Mouse (Mus musculus) liver, embryonic 14.5 days (tissue): ENCODE results near the gene Olfr418. TPM values are rescaled to one million over a fixed set of nuclear protein-coding genes. Genes with fewer than 3 reads are reported as not detected.

Experiments used
- ATAC-seq: fragments of 200-750 bp; cut with Nextera tagmentation; 2 replicates; pipeline ENCODE4 v1.8.0; 2017; ENCODE audit warnings: moderate number of reproducible peaks, mild to moderate bottlenecking, moderate library complexity; ENCODE audit not compliant: insufficient read depth
- DNase-seq, 3 experiments: peaks; one replicate each; pipeline ENCODE4 v3.0.0-alpha.2; 2012 to 2013; ENCODE audit warnings: low read depth in 3 of 3, low spot score in 3 of 3
- H3K27ac ChIP-seq: fragments of 300-500 bp; sonication (generic); 2 replicates; pipeline ENCODE4 v1.5.1; 2014; ENCODE audit warnings: moderate library complexity, mild to moderate bottlenecking, control low read depth, inconsistent platforms
- H3K27me3 ChIP-seq: fragments of 300-500 bp; sonication (generic); 2 replicates; pipeline ENCODE4 v1.6.1; 2014; ENCODE audit warnings: mild to moderate bottlenecking, low read length, moderate library complexity; ENCODE audit not compliant: control insufficient read depth, insufficient read depth
- H3K36me3 ChIP-seq: fragments of 300-500 bp; sonication (generic); replicated peaks from 2 replicates; pipeline ENCODE4 v1.6.1; 2014; ENCODE audit warnings: low read depth; ENCODE audit not compliant: control insufficient read depth, insufficient read depth
- H3K4me1 ChIP-seq, 2 experiments: fragments of 200-500 bp in 1 of 2; fragments of 300-500 bp in 1 of 2; sonication (generic) in 1 of 2; replicated peaks; 2 replicates each; pipeline ENCODE4 v1.6.1; 2012 to 2014; ENCODE audit warnings: antibody characterized with exemption in 1 of 2, inconsistent platforms in 1 of 2, low read length in 1 of 2; ENCODE audit not compliant: control insufficient read depth in 2 of 2, insufficient read depth in 2 of 2
- H3K4me2 ChIP-seq: fragments of 300-500 bp; sonication (generic); 2 replicates; pipeline ENCODE4 v1.6.1; 2014; ENCODE audit warnings: low read depth, mild to moderate bottlenecking, control low read depth, moderate library complexity
- H3K4me3 ChIP-seq, 2 experiments: fragments of 200-500 bp in 1 of 2; fragments of 300-500 bp in 1 of 2; sonication (generic) in 1 of 2; 2 replicates each; pipeline ENCODE4 v1.5.1; 2012 to 2014; ENCODE audit warnings: low read depth in 2 of 2, low read length in 2 of 2, mild to moderate bottlenecking in 2 of 2, control low read depth in 1 of 2, inconsistent platforms in 1 of 2, moderate library complexity in 1 of 2; ENCODE audit not compliant: insufficient read depth in 1 of 2
- H3K9ac ChIP-seq: fragments of 300-500 bp; sonication (generic); replicated peaks from 2 replicates; pipeline ENCODE4 v1.6.1; 2014; ENCODE audit warnings: mild to moderate bottlenecking, control low read depth, moderate library complexity
- H3K9me3 ChIP-seq: fragments of 300-500 bp; sonication (generic); 2 replicates; pipeline ENCODE4 v1.6.1; 2016; ENCODE audit warnings: low read length, mixed read lengths; ENCODE audit not compliant: control insufficient read depth
- CTCF ChIP-seq: IDR thresholded peaks from 2 replicates; pipeline ENCODE4 v1.5.1; 2016; ENCODE audit warnings: antibody characterized with exemption, low read depth, control low read depth
- EP300 ChIP-seq: IDR thresholded peaks from 2 replicates; pipeline ENCODE4 v1.6.1; 2016; ENCODE audit warnings: antibody characterized with exemption, low read depth
- WGBS: fragments of 180-500 bp; shearing (Covaris S2); extraction: QIAGEN DNeasy Blood & Tissue Kit; methylation state at CpG from one replicate; pipeline ENCODE4 v1.1.7; 2014; ENCODE audit not compliant: insufficient replicate concordance; 5-methylcytosine and 5-hydroxymethylcytosine counted together
- polyA plus RNA-seq, 2 experiments: library from polyadenylated mRNA; depleted of rRNA in 1 of 2; stranded (reverse) in 1 of 2; unstranded in 1 of 2; fragments of >200 nt; fragmentation: Nextera tagmentation in 1 of 2; extraction: Ambion mirVana in 1 of 2; gene quantifications; 2 replicates each; pipeline versions ENCODE4 v1.2.1 to v1.2.3; 2012 to 2014

Olfr418 gene
- polyA plus RNA-seq, 2 experiments = not detected

DNA sequence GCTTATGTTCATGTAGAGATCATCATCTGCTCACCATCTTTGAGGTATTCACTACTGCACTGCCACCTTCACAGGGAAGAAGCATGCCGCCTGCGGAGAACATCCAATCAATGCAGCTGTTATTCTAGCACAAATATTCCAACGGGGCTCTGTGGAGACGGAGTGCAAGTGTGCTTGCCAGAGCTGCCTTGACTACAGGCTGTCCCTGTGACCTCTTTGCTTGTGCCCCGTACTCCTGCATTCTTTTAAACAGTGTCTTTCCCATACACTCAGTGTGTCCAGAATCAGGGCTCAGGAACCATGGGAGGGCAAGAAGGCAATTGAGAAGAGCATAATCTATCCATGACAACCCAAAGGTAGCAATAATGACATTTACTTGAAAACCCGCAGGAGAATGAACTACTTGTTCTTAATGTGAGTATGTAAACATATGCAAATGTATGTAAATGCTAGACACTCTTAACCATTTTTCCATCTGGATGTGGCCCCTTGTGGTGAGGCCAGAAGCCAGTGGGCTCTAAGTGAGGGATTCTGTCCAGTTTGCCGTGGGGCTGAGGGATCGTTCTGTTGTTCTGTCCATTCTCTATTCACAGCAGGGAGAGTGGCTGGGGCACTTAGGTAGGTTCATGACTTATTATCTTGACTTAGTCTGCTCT is 55.9 kb downstream of the Olfr418 start:
- TF ChIP-seq CTCF (no peak), EP300 (no peak)
- Histone ChIP-seq H3K4me3 (no peak overlapping the region), H3K9me3 (no peaks in the 10 kb centered on the region), H3K4me2 (no peak overlapping the region), H3K4me1 (peaks cover 21 to 23% of the 10 kb centered on the region in 2 experiments), H3K36me3 (no peaks in the 10 kb centered on the region), H3K27me3 (no peaks in the 10 kb centered on the region), H3K27ac (no peak overlapping the region), H3K9ac (no peak overlapping the region)
- DNase-seq = no peak
- 71% methylated on average over 8 of the region's 8 CpGs for WGBS
- no peak for ATAC-seq

DNA sequence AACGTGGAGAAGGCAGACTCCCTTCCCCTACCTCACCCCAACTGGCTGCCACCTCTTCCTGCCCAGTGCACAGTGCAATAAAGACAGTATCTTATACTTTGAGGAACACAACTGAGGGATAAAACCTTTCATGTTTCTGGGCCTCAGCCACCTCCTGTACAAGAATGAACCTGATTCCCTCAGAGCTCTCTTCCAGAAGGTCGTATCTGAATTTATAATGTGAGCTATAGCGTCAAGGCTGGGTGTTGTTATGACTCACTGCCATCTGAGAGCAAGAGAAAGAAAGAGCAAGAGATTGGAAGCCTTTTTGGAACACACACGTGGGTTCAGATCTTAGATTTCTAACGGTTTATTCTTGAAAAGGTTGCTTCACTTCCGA is 56.4 kb downstream of the Olfr418 start:
- Histone ChIP-seq H3K9ac (no peak overlapping the region), H3K4me3 (no peak overlapping the region), H3K4me1 (peaks cover 25 to 27% of the 10 kb centered on the region in 2 experiments), H3K9me3 (no peaks in the 10 kb centered on the region), H3K4me2 (no peak overlapping the region), H3K36me3 (no peaks in the 10 kb centered on the region), H3K27ac (no peak overlapping the region), H3K27me3 (no peaks in the 10 kb centered on the region)
- 50% methylated on average over 6 of the region's 6 CpGs for WGBS
- DNase-seq (no peak), ATAC-seq (no peak)
- TF ChIP-seq EP300 = no peak
- no peak for TF ChIP-seq CTCF

Other genes starting within 250 kb of the Olfr418 start
- not detected in 2 replicates for gene Olfr1408, start 128.6 kb upstream of the Olfr418 start, polyA plus RNA-seq (2012; rRNA removed)
- not detected in 2 replicates for gene Olfr1408, start 128.6 kb upstream of the Olfr418 start, polyA plus RNA-seq (2014; fragmentation: Nextera tagmentation; extraction: Ambion mirVana)
- gene Olfr1406, start 75.4 kb upstream of the Olfr418 start, polyA plus RNA-seq (2012; rRNA removed) = not detected in 2 replicates
- not detected in 2 replicates for gene Olfr1406, start 75.4 kb upstream of the Olfr418 start, polyA plus RNA-seq (2014; fragmentation: Nextera tagmentation; extraction: Ambion mirVana)
- not detected in 2 replicates for gene Olfr218, start 68.2 kb upstream of the Olfr418 start, polyA plus RNA-seq (2012; rRNA removed)
- not detected in 2 replicates for gene Olfr218, start 68.2 kb upstream of the Olfr418 start, polyA plus RNA-seq (2014; fragmentation: Nextera tagmentation; extraction: Ambion mirVana)
- not detected in 2 replicates for gene Olfr1404, start 53.6 kb upstream of the Olfr418 start, polyA plus RNA-seq (2012; rRNA removed)
- gene Olfr1404, start 53.6 kb upstream of the Olfr418 start, polyA plus RNA-seq (2014; fragmentation: Nextera tagmentation; extraction: Ambion mirVana) = not detected in 2 replicates
- gene Fcer1a, start 38.8 kb upstream of the Olfr418 start, polyA plus RNA-seq (2012; rRNA removed) = 0.09 TPM in 1 of 2 replicates, not detected in the other
- 0.33 TPM in 1 of 2 replicates, not detected in the other for gene Fcer1a, start 38.8 kb upstream of the Olfr418 start, polyA plus RNA-seq (2014; fragmentation: Nextera tagmentation; extraction: Ambion mirVana)
- not detected in 2 replicates for gene Mptx2, start 11.8 kb downstream of the Olfr418 start, polyA plus RNA-seq (2012; rRNA removed)
- not detected in 2 replicates for gene Mptx2, start 11.8 kb downstream of the Olfr418 start, polyA plus RNA-seq (2014; fragmentation: Nextera tagmentation; extraction: Ambion mirVana)
- gene Ackr1, start 67.7 kb downstream of the Olfr418 start, polyA plus RNA-seq (2012; rRNA removed) = 53.0 and 70.6 TPM in 2 replicates
- gene Ackr1, start 67.7 kb downstream of the Olfr418 start, polyA plus RNA-seq (2014; fragmentation: Nextera tagmentation; extraction: Ambion mirVana) = 76.9 and 84.9 TPM in 2 replicates
- 3.2 and 4.4 TPM in 2 replicates for gene Aim2, start 84.9 kb downstream of the Olfr418 start, polyA plus RNA-seq (2012; rRNA removed)
- gene Aim2, start 84.9 kb downstream of the Olfr418 start, polyA plus RNA-seq (2014; fragmentation: Nextera tagmentation; extraction: Ambion mirVana) = 1.7 and 3.3 TPM in 2 replicates
- gene Cadm3, start 101.7 kb downstream of the Olfr418 start, polyA plus RNA-seq (2012; rRNA removed) = 0.42 and 0.44 TPM in 2 replicates
- 0.87 and 0.89 TPM in 2 replicates for gene Cadm3, start 101.7 kb downstream of the Olfr418 start, polyA plus RNA-seq (2014; fragmentation: Nextera tagmentation; extraction: Ambion mirVana)
- 0.11 and 0.13 TPM in 2 replicates for gene Ifi206, start 225.0 kb downstream of the Olfr418 start, polyA plus RNA-seq (2012; rRNA removed)
- gene Ifi206, start 225.0 kb downstream of the Olfr418 start, polyA plus RNA-seq (2014; fragmentation: Nextera tagmentation; extraction: Ambion mirVana) = 0.28 TPM in 1 of 2 replicates, not detected in the other